Mouse (Mus musculus) brain, embryonic 14.5 days (tissue): ENCODE measurements around the gene Akr1b3.

ENCODE experiments used
- CTCF ChIP-seq: fragments of 200-500 bp; IDR thresholded peaks from 2 replicates; pipeline ENCODE4 v1.5.1; 2012; ENCODE audit warnings: inconsistent platforms, mild to moderate bottlenecking, moderate library complexity, borderline replicate concordance; ENCODE audit not compliant: insufficient read depth, insufficient read length; ENCODE audit errors: extremely low read depth
- POLR2A ChIP-seq: fragments of 200-500 bp; IDR thresholded peaks from 2 replicates; pipeline ENCODE4 v1.6.1; 2012; ENCODE audit warnings: mild to moderate bottlenecking, inconsistent platforms, borderline replicate concordance; ENCODE audit not compliant: poor library complexity, insufficient read depth, insufficient read length, severe bottlenecking; ENCODE audit errors: extremely low read depth

DNA sequence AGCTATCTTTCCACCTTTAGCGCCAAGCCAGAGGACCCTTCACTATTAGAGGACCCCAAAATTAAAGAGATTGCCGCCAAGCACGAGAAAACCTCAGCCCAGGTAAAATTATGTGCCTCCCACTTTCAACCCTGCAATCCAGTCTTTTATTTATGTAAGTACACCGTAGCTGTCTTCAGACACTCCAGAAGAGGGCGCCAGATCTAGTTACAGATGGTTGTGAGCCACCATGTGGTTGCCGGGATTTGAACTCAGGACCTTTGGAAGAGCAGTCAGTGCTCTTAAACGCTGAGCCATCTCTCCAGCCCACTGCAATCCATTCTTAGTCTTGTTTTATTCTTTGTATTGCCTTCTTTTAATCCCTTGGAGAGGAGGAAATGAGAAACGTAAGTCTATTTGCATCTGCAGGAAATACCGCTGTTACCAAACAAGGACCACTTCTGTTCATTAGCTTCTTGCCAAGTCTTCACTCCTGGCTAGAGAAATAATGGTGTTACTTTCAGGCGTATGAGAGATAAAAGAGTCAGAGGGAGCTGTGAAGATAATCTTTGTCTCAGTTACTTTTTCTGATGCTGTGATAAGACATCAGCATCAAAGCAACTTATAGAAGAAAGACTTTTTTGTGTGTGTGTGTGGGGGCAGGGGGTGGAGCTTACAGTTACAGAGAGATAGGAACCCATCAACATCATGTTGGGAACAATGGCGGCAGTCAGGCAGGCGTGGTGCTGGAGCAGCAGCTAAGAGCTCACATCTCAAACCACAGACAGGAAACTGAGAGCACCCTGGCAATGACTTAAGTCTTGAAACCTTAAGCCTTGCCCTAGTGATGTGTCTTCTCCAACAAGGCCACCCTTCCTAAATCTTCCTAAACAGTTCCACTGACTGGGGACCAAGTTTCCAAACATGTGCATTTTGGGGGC, 47.2 kb upstream of the Akr1b3 start:
- TF ChIP-seq POLR2A (no peak), CTCF (no peak)
